20 mouse cellular contexts compared by ENCODE assay signal in genomic region chr9:91371608-91372007, GRCm38 (mm10). TPM values are rescaled to one million over a fixed set of nuclear protein-coding genes. Genes with fewer than 3 reads are reported as not detected.
DNase-seq lines count a peak whose midpoint lies in the region; ATAC-seq and TF ChIP-seq lines count a peak whose summit lies in the region.
"Had no signal": no experiment of that assay in that cellular context is flagged by ENCODE, and none has a peak within 500 bp of the region (broad histone marks: within the 10 kb centered on the region; RNA-seq: fewer than 3 reads in every experiment).

No protein-coding gene starts in this region.

- peak overlapping the region; percentile 68 for H3K27ac ChIP-seq in forebrain, embryonic 11.5 days (ENCODE audit: low read depth, low read length)
- peak overlapping the region; percentile 83 for H3K27ac ChIP-seq in forebrain, embryonic 13.5 days
- peak overlapping the region; percentile 85 for H3K27ac ChIP-seq in hindbrain, embryonic 16.5 days (ENCODE audit: low read depth, low read length)
- peak overlapping the region; percentile 8; the same call in 1 of the 2 replicates for H3K27ac ChIP-seq in midbrain, postnatal 0 days (ENCODE audit: low read depth, low read length)
- H3K27ac ChIP-seq in lung, postnatal 0 days (ENCODE audit: low read length) = no peak overlapping the region
- H3K27ac ChIP-seq: embryonic facial prominence, embryonic 13.5 days; heart, adult 2 months; kidney, embryonic 15.5 days; limb, embryonic 12.5 days; liver, embryonic 15.5 days had no signal

- TF ChIP-seq EP300 in lung, postnatal 0 days (IDR thresholded peaks at IDR 0.05) = no peak

- peak overlapping the region; percentile 53 for H3K9ac ChIP-seq in forebrain, embryonic 11.5 days (ENCODE audit: low read length)
- H3K9ac ChIP-seq in forebrain, embryonic 13.5 days = peak overlapping the region; percentile 66; the same call in 1 of the 2 replicates
- H3K9ac ChIP-seq in hindbrain, embryonic 16.5 days (ENCODE audit: low read depth, low read length) = peak overlapping the region; percentile 31; the same call in 1 of the 2 replicates
- no peak overlapping the region for H3K9ac ChIP-seq in midbrain, postnatal 0 days (replicated peaks; ENCODE audit: low read length, poor library complexity, severe bottlenecking)
- no peak overlapping the region for H3K9ac ChIP-seq in lung, postnatal 0 days (replicated peaks; ENCODE audit: low read depth)
- H3K9ac ChIP-seq: embryonic facial prominence, embryonic 13.5 days; kidney, embryonic 15.5 days; limb, embryonic 12.5 days; liver, embryonic 15.5 days had no signal

- WGBS in forebrain, embryonic 11.5 days = 12% methylated on average over 4 of the region's 4 CpGs
- WGBS in forebrain, embryonic 13.5 days = 24% methylated on average over 4 of the region's 4 CpGs
- WGBS in hindbrain, embryonic 16.5 days = 20% methylated on average over 4 of the region's 4 CpGs
- WGBS in midbrain, postnatal 0 days = 41% methylated on average over 4 of the region's 4 CpGs
- WGBS in lung, postnatal 0 days = 12% methylated on average over 4 of the region's 4 CpGs

- DNase-seq in forebrain, embryonic 11.5 days (ENCODE audit: low spot score) = no peak
- DNase-seq in midbrain, postnatal 0 days (ENCODE audit: low spot score) = peak; percentile 3
- no peak for DNase-seq in lung, postnatal 0 days (ENCODE audit: low spot score)
- DNase-seq in gastrocnemius, adult 18-20 months (ENCODE audit: low spot score) = no peak
- DNase-seq in spleen, postnatal 36 days (ENCODE audit: low spot score in 2 of 2) = no peak
- DNase-seq: adrenal gland, adult 8-10 months; heart, adult 2 months; layer of hippocampus, postnatal 36 days; lung, postnatal 4 days; right cerebral cortex, postnatal 14 days had no signal

- no peaks in the 10 kb centered on the region for H3K9me3 ChIP-seq in forebrain, embryonic 11.5 days (ENCODE audit: control insufficient read depth, low read length)
- no peaks in the 10 kb centered on the region for H3K9me3 ChIP-seq in forebrain, embryonic 13.5 days (replicated peaks)
- no peaks in the 10 kb centered on the region for H3K9me3 ChIP-seq in hindbrain, embryonic 16.5 days (ENCODE audit: control insufficient read depth, low read length)
- H3K9me3 ChIP-seq in midbrain, postnatal 0 days (ENCODE audit: low read length) = no peaks in the 10 kb centered on the region
- H3K9me3 ChIP-seq in lung, postnatal 0 days (ENCODE audit: low read length) = no peaks in the 10 kb centered on the region
- H3K9me3 ChIP-seq: embryonic facial prominence, embryonic 13.5 days; kidney, embryonic 15.5 days; limb, embryonic 12.5 days; liver, embryonic 15.5 days had no signal

- no peaks in the 10 kb centered on the region for H3K36me3 ChIP-seq in forebrain, embryonic 11.5 days (ENCODE audit: control insufficient read depth, insufficient read depth, low read length)
- H3K36me3 ChIP-seq in forebrain, embryonic 13.5 days (ENCODE audit: poor library complexity, severe bottlenecking) = no peaks in the 10 kb centered on the region
- H3K36me3 ChIP-seq in hindbrain, embryonic 16.5 days (ENCODE audit: control insufficient read depth, insufficient read depth, low read length) = no peaks in the 10 kb centered on the region
- H3K36me3 ChIP-seq in midbrain, postnatal 0 days (ENCODE audit: insufficient read depth, low read length) = no peaks in the 10 kb centered on the region
- H3K36me3 ChIP-seq in lung, postnatal 0 days (ENCODE audit: insufficient read depth, low read length) = no peaks in the 10 kb centered on the region
- H3K36me3 ChIP-seq: embryonic facial prominence, embryonic 13.5 days; kidney, embryonic 15.5 days; limb, embryonic 12.5 days; liver, embryonic 15.5 days had no signal

- peak overlapping the region; percentile 36 for H3K4me2 ChIP-seq in forebrain, embryonic 11.5 days (ENCODE audit: low read depth, low read length, severe bottlenecking)
- H3K4me2 ChIP-seq in forebrain, embryonic 13.5 days = peak overlapping the region; percentile 50
- peak overlapping the region; percentile 49 for H3K4me2 ChIP-seq in hindbrain, embryonic 16.5 days (ENCODE audit: low read length)
- H3K4me2 ChIP-seq in midbrain, postnatal 0 days (ENCODE audit: low read depth, low read length, poor library complexity, severe bottlenecking) = peak overlapping the region; percentile 2; the same call in 1 of the 2 replicates
- H3K4me2 ChIP-seq in lung, postnatal 0 days (replicated peaks; ENCODE audit: low read depth, low read length) = no peak overlapping the region
- H3K4me2 ChIP-seq: embryonic facial prominence, embryonic 13.5 days; kidney, embryonic 15.5 days; limb, embryonic 12.5 days; liver, embryonic 15.5 days had no signal

- ATAC-seq in forebrain, embryonic 11.5 days (replicated peaks; ENCODE audit: low FRiP score) = no peak
- no peak for ATAC-seq in forebrain, embryonic 13.5 days
- no peak for ATAC-seq in hindbrain, embryonic 16.5 days
- ATAC-seq in midbrain, postnatal 0 days (ENCODE audit: low FRiP score) = no peak
- ATAC-seq in lung, postnatal 0 days = no peak
- ATAC-seq: CD4-positive, CD25-positive, alpha-beta regulatory T cell, adult 4 months had no signal

- no peak for TF ChIP-seq CTCF in midbrain, postnatal 0 days (IDR thresholded peaks at IDR 0.05)
- no peak for TF ChIP-seq CTCF in lung, postnatal 0 days (IDR thresholded peaks at IDR 0.05)

- 0 out of 2 replicates have a peak, but pooled peaks cover 4% of the 10 kb centered on the region for H3K4me1 ChIP-seq in forebrain, embryonic 11.5 days (replicated peaks; ENCODE audit: control insufficient read depth, insufficient read depth, low read length)
- H3K4me1 ChIP-seq in forebrain, embryonic 13.5 days = no peaks in the 10 kb centered on the region
- H3K4me1 ChIP-seq in hindbrain, embryonic 16.5 days (ENCODE audit: control insufficient read depth, insufficient read depth, low read depth, low read length) = no peaks in the 10 kb centered on the region
- no peaks in the 10 kb centered on the region for H3K4me1 ChIP-seq in midbrain, postnatal 0 days (ENCODE audit: insufficient read depth, low read length)
- no peaks in the 10 kb centered on the region for H3K4me1 ChIP-seq in lung, postnatal 0 days (ENCODE audit: insufficient read depth, low read depth, low read length)
- H3K4me1 ChIP-seq: embryonic facial prominence, embryonic 13.5 days; kidney, embryonic 15.5 days; limb, embryonic 12.5 days; liver, embryonic 15.5 days had no signal

- peak overlapping the region; percentile 5; the same call in 1 of the 2 replicates for H3K4me3 ChIP-seq in forebrain, embryonic 11.5 days (ENCODE audit: low read depth, low read length)
- H3K4me3 ChIP-seq in forebrain, embryonic 13.5 days = peak overlapping the region; percentile 35
- peak overlapping the region; percentile 21 for H3K4me3 ChIP-seq in hindbrain, embryonic 16.5 days (ENCODE audit: low read length)
- H3K4me3 ChIP-seq in midbrain, postnatal 0 days (ENCODE audit: low read depth, low read length) = no peak overlapping the region
- no peak overlapping the region for H3K4me3 ChIP-seq in lung, postnatal 0 days (ENCODE audit: low read depth, low read length)
- H3K4me3 ChIP-seq: embryonic facial prominence, embryonic 13.5 days; heart, adult 2 months; kidney, embryonic 15.5 days; limb, embryonic 12.5 days; liver, embryonic 15.5 days had no signal

- peaks cover 56% of the 10 kb centered on the region for H3K27me3 ChIP-seq in forebrain, embryonic 11.5 days (ENCODE audit: control insufficient read depth, insufficient read depth, low read length)
- peaks cover 92% of the 10 kb centered on the region for H3K27me3 ChIP-seq in forebrain, embryonic 13.5 days
- peaks cover 30% of the 10 kb centered on the region for H3K27me3 ChIP-seq in hindbrain, embryonic 16.5 days (replicated peaks; ENCODE audit: control insufficient read depth, insufficient read depth, low read length)
- peaks cover 62% of the 10 kb centered on the region for H3K27me3 ChIP-seq in midbrain, postnatal 0 days (ENCODE audit: insufficient read depth, low read length)
- peaks cover 78% of the 10 kb centered on the region for H3K27me3 ChIP-seq in lung, postnatal 0 days (replicated peaks; ENCODE audit: insufficient read depth, low read length)

RNA-seq across cellular contexts. Expression of gene Zic1, which starts 6.0 kb away (rescaled TPM):
- polyA plus RNA-seq in forebrain, embryonic 11.5 days (2014; fragmentation: Nextera tagmentation; extraction: Ambion mirVana) = 14.7 and 15.7 TPM in 2 replicates
- 10.8 and 15.1 TPM in 2 replicates for polyA plus RNA-seq in forebrain, embryonic 13.5 days (2015; fragmentation: Nextera tagmentation; extraction: Ambion mirVana)
- 11.4 and 14.6 TPM in 2 replicates for polyA plus RNA-seq in hindbrain, embryonic 16.5 days (2015; fragmentation: Nextera tagmentation; extraction: Ambion mirVana)
- total RNA-seq in midbrain, postnatal 0 days (2014; rRNA removed) = 91.8 and 146 TPM in 2 replicates
- polyA plus RNA-seq in midbrain, postnatal 0 days (2015; fragmentation: Nextera tagmentation; extraction: Ambion mirVana) = 4.1 and 8.2 TPM in 2 replicates
- not detected in 2 replicates for polyA plus RNA-seq in lung, postnatal 0 days (2015; fragmentation: Nextera tagmentation; extraction: Ambion mirVana)
- total RNA-seq in gastrocnemius, adult 18-20 months (2021) = 1 to 10 TPM; 1.8 to 3.3 TPM
- total RNA-seq: heart, adult 2 months; MEL had no signal
- polyA plus RNA-seq: CD4-positive, CD25-positive, alpha-beta regulatory T cell, adult 4 months; heart, postnatal 0 days; intestine, embryonic 14.5 days; kidney, embryonic 15.5 days had no signal

RNA-seq across cellular contexts. Expression of gene Zic4, which starts 9.4 kb away (rescaled TPM):
- 58.8 and 59.5 TPM in 2 replicates for polyA plus RNA-seq in forebrain, embryonic 11.5 days (2014; fragmentation: Nextera tagmentation; extraction: Ambion mirVana)
- polyA plus RNA-seq in forebrain, embryonic 13.5 days (2015; fragmentation: Nextera tagmentation; extraction: Ambion mirVana) = 48.4 and 62.0 TPM in 2 replicates
- polyA plus RNA-seq in hindbrain, embryonic 16.5 days (2015; fragmentation: Nextera tagmentation; extraction: Ambion mirVana) = 62.4 and 67.4 TPM in 2 replicates
- 54.7 and 73.4 TPM in 2 replicates for total RNA-seq in midbrain, postnatal 0 days (2014; rRNA removed)
- polyA plus RNA-seq in midbrain, postnatal 0 days (2015; fragmentation: Nextera tagmentation; extraction: Ambion mirVana) = 22.2 and 33.5 TPM in 2 replicates
- polyA plus RNA-seq in lung, postnatal 0 days (2015; fragmentation: Nextera tagmentation; extraction: Ambion mirVana) = not detected in 2 replicates
- total RNA-seq in gastrocnemius, adult 18-20 months (2021) = under 1 TPM in 1 of 2 experiments, not detected in 1; 0.17 TPM
- total RNA-seq: adrenal gland, adult 8-10 months; heart, adult 2 months; MEL had no signal
- polyA plus RNA-seq: heart, adult 2 months; heart, postnatal 0 days; intestine, embryonic 14.5 days; kidney, embryonic 15.5 days; liver, embryonic 15.5 days had no signal

Comparison
In these comparisons a context has a peak if more than half of its experiments do, and no peak if none do; other contexts are left out.
1. H3K4me3 ChIP-seq: peak in forebrain, embryonic 11.5 days (single experiment), forebrain, embryonic 13.5 days (single experiment) and hindbrain, embryonic 16.5 days (single experiment); none in midbrain, postnatal 0 days (single experiment) and lung, postnatal 0 days (single experiment).
2. H3K9ac ChIP-seq: peak in forebrain, embryonic 11.5 days (single experiment), forebrain, embryonic 13.5 days (single experiment) and hindbrain, embryonic 16.5 days (single experiment); none in midbrain, postnatal 0 days (single experiment) and lung, postnatal 0 days (single experiment).
3. RNA of gene Zic4, which starts 9.4 kb away (polyA plus RNA-seq): 62.4 to 67.4 TPM in hindbrain, embryonic 16.5 days, 48.4 to 62.0 TPM in forebrain, embryonic 13.5 days, 58.8 to 59.5 TPM in forebrain, embryonic 11.5 days and 22.2 to 33.5 TPM in midbrain, postnatal 0 days; not detected in lung, postnatal 0 days; every median in the first group is over 10 times any median in the second.